ENCODE assay signal across 31 mouse cellular contexts in the genomic region with DNA sequence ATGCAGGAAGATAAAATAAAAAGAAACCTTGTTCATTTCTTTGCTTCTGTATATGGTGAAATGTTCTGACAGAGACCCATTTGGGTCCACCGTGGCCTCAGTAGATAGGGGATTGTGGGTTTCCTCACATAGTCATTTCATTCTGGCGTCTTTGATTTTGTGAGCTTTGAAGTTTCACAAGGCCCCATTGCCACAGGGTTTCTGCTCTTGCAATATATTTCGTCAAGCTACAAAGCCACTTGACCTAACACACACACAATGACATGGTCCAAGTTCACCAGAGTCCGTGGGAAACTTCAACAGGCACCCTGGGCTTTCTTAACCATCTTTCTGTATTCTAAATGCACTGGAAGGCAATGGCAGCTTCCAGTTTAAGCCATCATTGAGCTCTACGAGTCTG. TPM values are rescaled to one million over a fixed set of nuclear protein-coding genes. Genes with fewer than 3 reads are reported as not detected.
"Had no signal": no experiment of that assay in that cellular context is flagged by ENCODE, and none has a peak within 500 bp of the region (broad histone marks: within the 10 kb centered on the region; RNA-seq: fewer than 3 reads in every experiment).

No protein-coding gene starts in this region.

- H3K36me3 ChIP-seq: limb, embryonic 10.5 days; limb, embryonic 13.5 days; liver, embryonic 15.5 days; midbrain, embryonic 10.5 days; midbrain, embryonic 13.5 days; stomach, embryonic 15.5 days had no signal

- H3K4me3 ChIP-seq: layer of hippocampus, adult 2 months; left cerebral cortex, adult 2 months; limb, embryonic 10.5 days; limb, embryonic 13.5 days; liver, embryonic 15.5 days; midbrain, embryonic 10.5 days; midbrain, embryonic 13.5 days; stomach, embryonic 15.5 days had no signal

- H3K4me1 ChIP-seq: limb, embryonic 10.5 days; limb, embryonic 13.5 days; liver, embryonic 15.5 days; midbrain, embryonic 10.5 days; midbrain, embryonic 13.5 days; stomach, embryonic 15.5 days had no signal

- H3K9me3 ChIP-seq: limb, embryonic 10.5 days; limb, embryonic 13.5 days; liver, embryonic 15.5 days; midbrain, embryonic 10.5 days; midbrain, embryonic 13.5 days; stomach, embryonic 15.5 days had no signal

- ATAC-seq: hindbrain, postnatal 0 days; inflammation-experienced regulatory T-cells, adult 6 months; intestine, postnatal 0 days; midbrain, embryonic 13.5 days had no signal

- H3K4me2 ChIP-seq: limb, embryonic 13.5 days; liver, embryonic 11.5 days; liver, embryonic 15.5 days; midbrain, embryonic 13.5 days; stomach, embryonic 15.5 days had no signal

- H3K27ac ChIP-seq: hindbrain, postnatal 0 days; kidney, postnatal 0 days; layer of hippocampus, adult 2 months; left cerebral cortex, adult 2 months; limb, embryonic 10.5 days; limb, embryonic 13.5 days; liver, embryonic 15.5 days; midbrain, embryonic 10.5 days; midbrain, embryonic 13.5 days; stomach, embryonic 15.5 days had no signal

- H3K27me3 ChIP-seq: limb, embryonic 13.5 days; liver, embryonic 15.5 days; midbrain, embryonic 13.5 days; stomach, embryonic 15.5 days had no signal

- H3K9ac ChIP-seq: limb, embryonic 13.5 days; liver, embryonic 15.5 days; midbrain, embryonic 13.5 days; stomach, embryonic 15.5 days had no signal

- DNase-seq: kidney, adult 2 months; kidney, postnatal 25 days; layer of hippocampus, adult 9-11 months; lung, adult 2 months; lung, postnatal 14 days; right cerebral cortex, adult 18-20 months; right cerebral cortex, postnatal 14 days; right cerebral cortex, postnatal 4 days; thymus, postnatal 25 days had no signal

RNA-seq across cellular contexts. Expression of a gene that starts 1.3 kb away (rescaled TPM):
- total RNA-seq: hindbrain, postnatal 0 days; layer of hippocampus, adult 2 months; layer of hippocampus, postnatal 25 days; left cerebral cortex, adult 2 months; left cerebral cortex, postnatal 14 days; midbrain, postnatal 0 days had no signal
- polyA plus RNA-seq: hindbrain, postnatal 0 days; intestine, postnatal 0 days; kidney, adult 2 months; kidney, embryonic 14.5 days; kidney, postnatal 0 days; large intestine, adult 2 months; limb, embryonic 10.5 days; limb, embryonic 13.5 days; liver, embryonic 11.5 days; liver, embryonic 15.5 days; lung, adult 2 months; lung, embryonic 16.5 days; midbrain, embryonic 10.5 days; midbrain, postnatal 0 days; neural tube, embryonic 11.5 days; neural tube, embryonic 14.5 days; stomach, embryonic 15.5 days; thymus, postnatal 0 days had no signal
